Mouse (Mus musculus) CH12.LX (cell line): ENCODE results near the gene Gm45785. TPM values are rescaled to one million over a fixed set of nuclear protein-coding genes. Genes with fewer than 3 reads are reported as not detected.

Experiments used
- DNase-seq: peaks from one replicate; pipeline ENCODE4 v3.0.0-alpha.2; 2013; ENCODE audit errors: extremely low read depth
- H3K27ac ChIP-seq: 2 replicates; pipeline ENCODE4 v1.5.1; 2012; ENCODE audit warnings: low read depth, mild to moderate bottlenecking, control low read depth, moderate library complexity; ENCODE audit not compliant: insufficient read depth
- H3K27me3 ChIP-seq: replicated peaks from 2 replicates; pipeline ENCODE3; 2012; ENCODE audit warnings: inconsistent platforms
- H3K36me3 ChIP-seq, 2 experiments: replicated peaks in 1 of 2; 2 replicates each; pipeline versions ENCODE3 to v1.6.1; 2012; ENCODE audit warnings: inconsistent platforms in 1 of 2, low read length in 1 of 2, mild to moderate bottlenecking in 1 of 2, mixed read lengths in 1 of 2, moderate library complexity in 1 of 2; ENCODE audit not compliant: control insufficient read depth in 1 of 2, insufficient read depth in 1 of 2
- H3K4me1 ChIP-seq, 2 experiments: 2 replicates each; pipeline ENCODE4 v1.6.1; 2012; ENCODE audit warnings: inconsistent platforms in 1 of 2, moderate library complexity in 1 of 2; ENCODE audit not compliant: insufficient read depth in 2 of 2, control insufficient read depth in 1 of 2
- H3K4me2 ChIP-seq: 2 replicates; pipeline ENCODE4 v1.6.1; 2012; ENCODE audit warnings: low read depth, mild to moderate bottlenecking, control low read depth; ENCODE audit not compliant: poor library complexity, insufficient read depth, severe bottlenecking
- H3K4me3 ChIP-seq, 3 experiments: fragments of 150-350 bp in 1 of 3; sonication (generic) in 1 of 3; replicated peaks in 1 of 3; 2 replicates each; pipeline versions ENCODE3 to v1.5.1; 2011 to 2012; ENCODE audit warnings: low read depth in 2 of 3, low read length in 2 of 3, mild to moderate bottlenecking in 2 of 3, moderate library complexity in 2 of 3, control low read depth in 1 of 3, improper control_type of control experiment in 1 of 3, inconsistent platforms in 1 of 3, mixed read lengths in 1 of 3; ENCODE audit not compliant: poor library complexity in 1 of 3
- H3K79me2 ChIP-seq: replicated peaks from 2 replicates; pipeline ENCODE4 v1.6.1; 2012; ENCODE audit warnings: mild to moderate bottlenecking, moderate library complexity; ENCODE audit not compliant: control insufficient read depth, poor library complexity, insufficient read depth, severe bottlenecking; ENCODE audit errors: extremely low read depth
- H3K9ac ChIP-seq: 2 replicates; pipeline ENCODE4 v1.6.1; 2012; ENCODE audit warnings: low read depth, mild to moderate bottlenecking, control low read depth, moderate library complexity; ENCODE audit not compliant: insufficient read depth
- H3K9me3 ChIP-seq: replicated peaks from 2 replicates; pipeline ENCODE3; 2012; ENCODE audit warnings: low read length, inconsistent platforms, mixed read lengths
- BHLHE40 ChIP-seq: IDR thresholded peaks from 2 replicates; pipeline ENCODE4 v1.6.1; 2011; ENCODE audit warnings: mild to moderate bottlenecking, low read depth, low read length, improper control_type of control experiment
- CHD1 ChIP-seq: IDR thresholded peaks from 2 replicates; pipeline ENCODE4 v1.6.1; 2012; ENCODE audit warnings: low read depth, low read length, improper control_type of control experiment, inconsistent platforms
- ELF1 ChIP-seq: IDR thresholded peaks from 2 replicates; pipeline ENCODE4 v1.6.1; 2014; ENCODE audit warnings: low read depth, mild to moderate bottlenecking, inconsistent platforms, low read length, improper control_type of control experiment
- HCFC1 ChIP-seq: IDR thresholded peaks from 2 replicates; pipeline ENCODE4 v1.6.1; 2012; ENCODE audit warnings: low read depth, mild to moderate bottlenecking, inconsistent platforms, low read length, improper control_type of control experiment
- JUN ChIP-seq: IDR thresholded peaks from 2 replicates; pipeline ENCODE4 v1.6.1; 2011; ENCODE audit warnings: low read depth, mild to moderate bottlenecking, low read length, improper control_type of control experiment, moderate library complexity; ENCODE audit not compliant: insufficient read depth
- JUND ChIP-seq: conservative IDR thresholded peaks from 2 replicates; pipeline ENCODE4 v1.6.1; 2011; ENCODE audit warnings: low read depth, low read length, improper control_type of control experiment
- KAT2A ChIP-seq: IDR thresholded peaks from 2 replicates; pipeline ENCODE4 v1.6.1; 2012; ENCODE audit warnings: low read length, improper control_type of control experiment, inconsistent platforms; ENCODE audit not compliant: insufficient replicate concordance
- MAFK ChIP-seq: IDR thresholded peaks from 2 replicates; pipeline ENCODE4 v1.6.1; 2011; ENCODE audit warnings: low read length, improper control_type of control experiment; ENCODE audit not compliant: insufficient replicate concordance
- MAX ChIP-seq: IDR thresholded peaks from 2 replicates; pipeline ENCODE4 v1.6.1; 2011; ENCODE audit warnings: low read length, improper control_type of control experiment
- MAZ ChIP-seq: IDR thresholded peaks from 2 replicates; pipeline ENCODE4 v1.6.1; 2012; ENCODE audit warnings: low read depth, mild to moderate bottlenecking, inconsistent platforms, low read length, improper control_type of control experiment, moderate library complexity
- MXI1 ChIP-seq: IDR thresholded peaks from 2 replicates; pipeline ENCODE4 v1.6.1; 2011; ENCODE audit warnings: mild to moderate bottlenecking, low read depth, low read length, improper control_type of control experiment
- MYC ChIP-seq: IDR thresholded peaks from 2 replicates; pipeline ENCODE4 v1.6.1; 2011; ENCODE audit warnings: low read depth, mild to moderate bottlenecking, improper control_type of control experiment, low read length
- NELFE ChIP-seq: IDR thresholded peaks from 2 replicates; pipeline ENCODE4 v1.6.1; 2011; ENCODE audit warnings: low read depth, low read length, improper control_type of control experiment
- PAX5 ChIP-seq: IDR thresholded peaks from 2 replicates; pipeline ENCODE4 v1.6.1; 2012; ENCODE audit warnings: low read length, inconsistent platforms, mixed read lengths
- POLR2A ChIP-seq: IDR thresholded peaks from 2 replicates; pipeline ENCODE4 v1.6.1; 2011; ENCODE audit warnings: low read depth, mild to moderate bottlenecking, improper control_type of control experiment, low read length
- SMC3 ChIP-seq: IDR thresholded peaks from 2 replicates; pipeline ENCODE4 v1.6.1; 2011; ENCODE audit warnings: low read depth, low read length, improper control_type of control experiment
- TBP ChIP-seq: conservative IDR thresholded peaks from 2 replicates; pipeline ENCODE4 v1.6.1; 2011; ENCODE audit warnings: low read depth, low read length, improper control_type of control experiment
- UBTF ChIP-seq: IDR thresholded peaks from 2 replicates; pipeline ENCODE4 v1.6.1; 2012; ENCODE audit warnings: low read depth, mild to moderate bottlenecking, inconsistent platforms, low read length, improper control_type of control experiment, moderate library complexity
- USF1 ChIP-seq: IDR thresholded peaks from 2 replicates; pipeline ENCODE4 v1.6.1; 2014; ENCODE audit warnings: low read depth, mild to moderate bottlenecking, inconsistent platforms, low read length, improper control_type of control experiment
- ZKSCAN1 ChIP-seq: IDR thresholded peaks from 2 replicates; pipeline ENCODE4 v1.6.1; 2012; ENCODE audit warnings: low read depth, inconsistent platforms, low read length, improper control_type of control experiment, borderline replicate concordance
- ZMIZ1 ChIP-seq: IDR thresholded peaks from 2 replicates; pipeline ENCODE4 v1.6.1; 2012; ENCODE audit warnings: low read depth, mild to moderate bottlenecking, inconsistent platforms, low read length, improper control_type of control experiment
- dilution Hi-C: fragments of 300-500 bp; cut with MboI; formaldehyde crosslinking; loops from 2 replicates; pipeline ENCODE4 v1.14.3; 2020; ENCODE audit warnings: low sequenced_read_pairs; ENCODE audit not compliant: extremely low pct_unique_long_range_greater_than_20kb, extremely low pct_ligation_motif_present
- in situ Hi-C: fragments of 300-500 bp; cut with MboI; formaldehyde crosslinking; loops from 3 replicates; pipeline ENCODE4 v1.14.3; 2019; ENCODE audit warnings: low sequenced_read_pairs, low pct_ligation_motif_present, low pct_unique_long_range_greater_than_20kb, mixed read lengths
- polyA plus RNA-seq: library from polyadenylated mRNA; unstranded; fragments of >175 nt; gene quantifications from 2 replicates; pipeline ENCODE4 v1.2.1, GENCODE M21; 2012; ENCODE audit warnings: low read depth; ENCODE audit not compliant: insufficient read length
- total RNA-seq, 2 experiments: library from RNA; depleted of rRNA; stranded (reverse); fragments of 300-350 nt in 1 of 2; fragments of >200 nt in 1 of 2; gene quantifications; 2 replicates each; pipeline ENCODE4 v1.2.3; 2012 to 2014

Gene Gm45785
- total and polyA plus RNA-seq, 3 experiments, result not detected

DNA sequence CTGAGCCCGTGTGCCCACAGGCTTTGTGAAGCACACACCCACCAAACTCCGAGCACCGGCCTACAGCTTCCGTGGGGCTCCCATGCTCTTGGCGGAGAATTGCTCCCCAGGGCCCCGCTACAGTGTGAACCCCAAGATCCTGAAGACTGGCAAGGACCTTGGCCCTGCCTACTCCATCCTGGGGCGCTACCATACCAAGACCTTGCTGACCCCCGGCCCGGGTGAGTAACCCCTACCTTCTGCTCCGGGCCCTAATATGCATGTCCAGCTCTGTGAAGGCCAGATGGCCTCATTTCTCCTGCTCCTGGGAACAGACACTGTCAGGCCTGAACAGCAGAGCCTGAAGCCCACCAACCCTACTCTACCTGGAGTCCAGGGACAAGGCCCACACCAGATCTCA is 7.5 kb downstream of the Gm45785 start:
- Histone ChIP-seq H3K27ac (no peak overlapping the region), H3K4me1 (peaks cover 0 to 5% of the 10 kb centered on the region in 2 experiments; a peak in 2 of 4 replicates), H3K9me3 (no peaks in the 10 kb centered on the region), H3K27me3 (peaks cover 35% of the 10 kb centered on the region), H3K79me2 (no peaks in the 10 kb centered on the region), H3K4me2 (no peak overlapping the region), H3K36me3 (peaks cover 23 to 31% of the 10 kb centered on the region in 2 experiments), H3K9ac (no peak overlapping the region), H3K4me3 (no peak overlapping the region)
- TF ChIP-seq MXI1 (no peak), JUN (no peak), NELFE (no peak), UBTF (no peak), USF1 (no peak), MAX (no peak), KAT2A (no peak), CHD1 (no peak), MAZ (no peak), TBP (no peak), PAX5 (no peak), BHLHE40 (no peak), MAFK (no peak), MYC (no peak), HCFC1 (no peak), SMC3 (no peak), POLR2A (no peak)
- in situ Hi-C loops, result loop anchor here (5.0 to 25.0 kb wide), 3 partner anchors 204 to 761 kb away; partner anchors contain the start of genes Caly, Prap1 and Rnh1
- DNase-seq, result no peak
- dilution Hi-C loops, result no loop called here

DNA sequence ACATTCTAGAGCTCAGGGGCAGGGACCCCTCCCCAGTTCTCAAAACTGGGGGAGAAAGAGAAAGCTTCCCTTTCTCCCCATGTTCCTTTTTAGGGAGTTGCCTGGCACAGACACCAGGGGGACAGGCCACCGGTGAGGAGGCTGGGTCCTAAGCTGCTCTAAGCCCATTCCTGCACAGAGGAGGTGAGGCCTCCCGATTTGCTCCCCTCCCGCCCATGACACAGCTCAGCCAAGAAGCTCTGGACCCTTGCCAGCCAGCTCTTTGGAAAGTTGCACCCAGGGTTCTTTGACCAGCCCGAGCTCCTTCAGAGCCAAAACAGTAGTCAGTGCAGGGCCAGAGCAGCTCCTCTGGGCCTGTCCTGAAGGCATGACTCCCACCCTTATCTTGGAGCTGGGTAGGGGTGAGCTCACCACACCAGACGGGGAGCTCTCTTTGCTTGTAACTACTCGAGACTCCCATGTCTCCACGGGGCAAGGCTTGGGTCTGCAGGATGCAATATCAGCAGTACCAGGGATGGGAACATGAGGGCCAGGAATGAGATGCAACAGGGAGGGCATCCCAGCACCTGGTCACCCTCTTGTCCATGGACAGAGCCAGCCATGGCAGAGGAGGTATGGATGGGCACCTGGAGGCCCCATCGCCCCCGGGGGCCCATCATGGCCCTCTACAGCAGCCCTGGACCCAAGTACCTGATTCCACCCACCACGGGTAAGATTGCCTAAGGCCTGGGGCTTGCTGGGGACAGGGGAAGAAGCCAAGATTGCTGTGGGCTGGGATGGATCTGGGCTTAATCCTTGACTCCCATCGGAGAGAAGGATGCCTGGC is 8.2 kb downstream of the Gm45785 start, which contains the start of gene Odf3:
TSS of gene Odf3 (plus strand) at position 51 of the 826 bp plus-strand sequence.
- H3K4me1 ChIP-seq, result peaks cover 0 to 5% of the 10 kb centered on the region in 2 experiments; a peak in 2 of 4 replicates
- H3K27me3 ChIP-seq, result peaks cover 42% of the 10 kb centered on the region
- DNase-seq, result no peak
- in situ Hi-C loops (loop anchor here (5.0 to 25.0 kb wide), 3 partner anchors 204 to 761 kb away; partner anchors contain the start of genes Caly, Prap1 and Rnh1), dilution Hi-C loops (no loop called here)
- no peak for TF ChIP-seq ELF1
- TF ChIP-seq CHD1, result no peak
- no peak for TF ChIP-seq ZKSCAN1
- TF ChIP-seq KAT2A, result no peak
- TF ChIP-seq JUND, result no peak
- TF ChIP-seq ZMIZ1, result no peak
- no peak within 1 kb of the TSS for H3K4me3 ChIP-seq
- H3K9ac ChIP-seq, result no peak within 1 kb of the TSS
- H3K36me3 ChIP-seq, result peaks cover 17 to 24% of the 10 kb centered on the region in 2 experiments
- H3K27ac ChIP-seq, result no peak within 1 kb of the TSS
- no peaks in the 10 kb centered on the region for H3K79me2 ChIP-seq
- H3K4me2 ChIP-seq, result no peak within 1 kb of the TSS
- H3K9me3 ChIP-seq, result no peaks in the 10 kb centered on the region
